Mouse (Mus musculus): ENCODE results near the gene Fam240b. TPM values are rescaled to one million over a fixed set of nuclear protein-coding genes. Genes with fewer than 3 reads are reported as not detected.

Fam240b gene
- polyA plus RNA-seq, 1 experiment, result not detected

DNA sequence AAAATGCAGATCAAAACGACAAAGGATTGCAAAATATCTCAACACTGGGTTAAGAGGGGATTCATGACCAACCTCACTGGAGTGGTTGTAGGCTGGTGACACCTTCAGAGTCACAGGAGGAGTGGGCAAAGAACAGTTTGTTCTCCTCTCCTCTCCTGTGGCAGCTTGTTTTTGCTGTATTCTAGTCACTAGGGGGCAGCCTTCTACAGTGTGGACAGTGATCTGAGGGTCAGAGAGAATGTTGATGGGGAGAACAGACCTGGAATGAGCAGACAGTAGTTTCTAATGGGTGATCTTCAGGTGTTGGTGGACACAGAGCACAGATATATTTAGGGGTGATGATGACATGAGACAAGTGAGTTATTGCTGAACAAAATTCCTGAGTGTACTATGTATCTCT, 49.6 kb downstream of the Fam240b start:
- Histone ChIP-seq H3K79me2 (ENCODE audit: control insufficient read depth, insufficient read depth) (no peaks in the 10 kb centered on the region), H3ac (ENCODE audit: control insufficient read depth, insufficient read length) (no peak overlapping the region), H3K36me3 (ENCODE audit: control insufficient read depth, insufficient read depth) (no peaks in the 10 kb centered on the region), H3K4me3 (no peak overlapping the region), H3K27me3 (ENCODE audit: control insufficient read depth, insufficient read depth, insufficient read length) (no peaks in the 10 kb centered on the region), H3K4me2 (ENCODE audit: low read depth) (no peak overlapping the region)
- no peak for TF ChIP-seq SRF (IDR thresholded peaks at IDR 0.05; ENCODE audit: control insufficient read depth, insufficient read length, low read depth)
- TF ChIP-seq REST (IDR thresholded peaks at IDR 0.05; ENCODE audit: insufficient read depth, insufficient read length), result no peak
- no peak for TF ChIP-seq MYOG (IDR thresholded peaks at IDR 0.05; ENCODE audit: control insufficient read depth in 1 of 3, insufficient read depth in 1 of 3, insufficient read length in 2 of 3, low read depth in 2 of 3)
- TF ChIP-seq CEBPB (IDR thresholded peaks at IDR 0.05; ENCODE audit: insufficient read depth, poor library complexity, severe bottlenecking), result no peak
- no peak for TF ChIP-seq TCF3 (IDR thresholded peaks at IDR 0.05; ENCODE audit: insufficient read length, low read depth)
- TF ChIP-seq POLR2AphosphoS2 (IDR thresholded peaks at IDR 0.05; ENCODE audit: insufficient read length, low read depth), result no peak
- no peak for TF ChIP-seq USF1 (IDR thresholded peaks at IDR 0.05; ENCODE audit: low read depth)
- no peak for TF ChIP-seq TCF12 (IDR thresholded peaks at IDR 0.05; ENCODE audit: insufficient read depth, poor library complexity, severe bottlenecking)
- TF ChIP-seq POLR2A (IDR thresholded peaks at IDR 0.05; ENCODE audit: insufficient read length, low read depth), result no peak
- TF ChIP-seq MYOD1 (IDR thresholded peaks at IDR 0.05; ENCODE audit: control insufficient read depth in 1 of 3, insufficient read length in 2 of 3, low read depth in 2 of 3), result no peak
- no peak for TF ChIP-seq E2F4 (IDR thresholded peaks at IDR 0.05; ENCODE audit: insufficient read depth)
- no peak for TF ChIP-seq MAX (IDR thresholded peaks at IDR 0.05; ENCODE audit: low read depth)

DNA sequence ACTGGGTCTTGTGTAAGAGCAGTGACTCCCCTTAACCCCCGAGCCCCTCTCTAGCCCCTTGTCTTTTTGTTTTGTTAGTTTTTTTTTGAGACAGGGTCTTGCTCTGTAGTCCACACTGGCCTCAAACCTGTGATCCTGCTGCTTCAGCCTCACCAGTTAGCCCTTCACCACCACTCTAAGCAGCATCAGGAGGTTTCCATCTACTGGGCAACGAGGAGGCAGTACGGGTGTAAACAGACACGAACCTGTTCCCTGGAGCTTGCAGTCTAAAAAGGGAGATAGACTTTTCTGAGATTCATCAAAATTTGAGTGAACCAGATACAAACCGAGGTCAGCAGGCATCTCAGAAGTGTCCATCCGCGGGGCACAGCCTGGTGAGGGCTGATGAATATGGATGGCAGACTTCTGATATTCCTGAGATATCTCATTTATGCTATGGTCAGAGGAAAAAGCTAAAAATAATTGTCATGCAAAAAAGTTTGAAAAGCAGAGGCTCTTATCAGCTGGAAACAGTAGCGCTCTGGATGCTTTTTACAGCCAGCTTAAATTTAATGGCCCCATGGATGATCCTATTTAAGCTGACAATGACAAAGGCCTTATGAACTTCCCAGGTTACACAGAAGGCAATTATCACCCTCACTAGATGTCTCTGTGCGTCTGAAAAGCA, 52.2 kb downstream of the Fam240b start:
- H3K27me3 ChIP-seq (ENCODE audit: control insufficient read depth, insufficient read depth, insufficient read length), result no peaks in the 10 kb centered on the region
- no peak overlapping the region for H3ac ChIP-seq (ENCODE audit: control insufficient read depth, insufficient read length)
- H3K4me3 ChIP-seq, result no peak overlapping the region
- H3K79me2 ChIP-seq (ENCODE audit: control insufficient read depth, insufficient read depth), result no peaks in the 10 kb centered on the region
- H3K36me3 ChIP-seq (ENCODE audit: control insufficient read depth, insufficient read depth), result no peaks in the 10 kb centered on the region
- H3K4me2 ChIP-seq (ENCODE audit: low read depth), result no peak overlapping the region
- TF ChIP-seq POLR2AphosphoS2 (IDR thresholded peaks at IDR 0.05; ENCODE audit: insufficient read length, low read depth), result no peak
- TF ChIP-seq MYOG (IDR thresholded peaks at IDR 0.05; ENCODE audit: control insufficient read depth in 1 of 3, insufficient read depth in 1 of 3, insufficient read length in 2 of 3, low read depth in 2 of 3), result no peak
- TF ChIP-seq REST (IDR thresholded peaks at IDR 0.05; ENCODE audit: insufficient read depth, insufficient read length), result no peak

DNA sequence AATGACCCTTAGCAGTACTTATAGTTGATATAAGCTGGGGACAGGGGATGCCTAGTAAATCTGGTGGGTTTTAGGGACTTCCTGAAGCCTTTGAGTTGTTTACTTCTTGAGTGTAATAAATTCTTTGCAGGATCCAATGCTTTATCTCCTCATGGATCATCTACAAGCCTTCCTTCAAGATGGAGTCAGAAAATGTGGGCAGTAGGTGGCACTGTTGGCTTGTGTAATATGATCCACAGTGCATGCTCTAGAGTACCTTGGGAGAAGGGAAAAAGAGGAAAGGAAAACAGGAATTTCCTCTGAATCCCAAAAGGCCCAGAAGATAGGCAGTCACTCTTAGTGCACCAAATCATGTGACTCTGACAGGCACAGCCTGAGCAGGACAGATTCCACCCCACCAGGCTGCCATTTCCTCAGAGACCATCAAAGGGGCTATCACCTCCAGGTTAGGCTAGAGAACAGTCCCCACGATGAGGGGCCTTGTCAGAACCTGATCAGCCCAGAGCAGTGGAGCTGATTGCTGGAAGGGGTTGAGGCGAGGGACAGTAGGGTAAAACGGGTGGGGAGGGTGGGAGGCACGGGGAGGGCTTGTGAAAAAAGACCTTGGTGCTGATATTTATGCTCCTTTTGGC, 54.2 kb downstream of the Fam240b start:
- Histone ChIP-seq H3K79me2 (ENCODE audit: control insufficient read depth, insufficient read depth) (no peaks in the 10 kb centered on the region), H3K4me3 (no peak overlapping the region)
- TF ChIP-seq MYOD1 (IDR thresholded peaks at IDR 0.05; ENCODE audit: control insufficient read depth in 1 of 3, insufficient read length in 2 of 3, low read depth in 2 of 3) (no peak), REST (IDR thresholded peaks at IDR 0.05; ENCODE audit: insufficient read depth, insufficient read length) (no peak), POLR2A (IDR thresholded peaks at IDR 0.05; ENCODE audit: insufficient read length, low read depth) (no peak), USF1 (IDR thresholded peaks at IDR 0.05; ENCODE audit: low read depth) (no peak), TCF3 (IDR thresholded peaks at IDR 0.05; ENCODE audit: insufficient read length, low read depth) (no peak), E2F4 (IDR thresholded peaks at IDR 0.05; ENCODE audit: insufficient read depth) (no peak), MAX (IDR thresholded peaks at IDR 0.05; ENCODE audit: low read depth) (no peak), SRF (IDR thresholded peaks at IDR 0.05; ENCODE audit: control insufficient read depth, insufficient read length, low read depth) (no peak), MYOG (IDR thresholded peaks at IDR 0.05; ENCODE audit: control insufficient read depth in 1 of 3, insufficient read depth in 1 of 3, insufficient read length in 2 of 3, low read depth in 2 of 3) (no peak), CEBPB (IDR thresholded peaks at IDR 0.05; ENCODE audit: insufficient read depth, poor library complexity, severe bottlenecking) (no peak), POLR2AphosphoS2 (IDR thresholded peaks at IDR 0.05; ENCODE audit: insufficient read length, low read depth) (no peak), TCF12 (IDR thresholded peaks at IDR 0.05; ENCODE audit: insufficient read depth, poor library complexity, severe bottlenecking) (no peak)

GRCm38 (mm10) chr13:64440592-64440991, 57.0 kb downstream of the Fam240b start:
- Histone ChIP-seq H3K4me3 (no peak overlapping the region), H3K4me2 (ENCODE audit: low read depth) (no peak overlapping the region), H3K27me3 (ENCODE audit: control insufficient read depth, insufficient read depth, insufficient read length) (no peaks in the 10 kb centered on the region), H3ac (ENCODE audit: control insufficient read depth, insufficient read length) (no peak overlapping the region), H3K79me2 (ENCODE audit: control insufficient read depth, insufficient read depth) (no peaks in the 10 kb centered on the region), H3K36me3 (ENCODE audit: control insufficient read depth, insufficient read depth) (no peaks in the 10 kb centered on the region)
- TF ChIP-seq USF1 (IDR thresholded peaks at IDR 0.05; ENCODE audit: low read depth) (no peak), SRF (IDR thresholded peaks at IDR 0.05; ENCODE audit: control insufficient read depth, insufficient read length, low read depth) (no peak), POLR2AphosphoS2 (IDR thresholded peaks at IDR 0.05; ENCODE audit: insufficient read length, low read depth) (no peak), TCF3 (IDR thresholded peaks at IDR 0.05; ENCODE audit: insufficient read length, low read depth) (no peak), MYOD1 (IDR thresholded peaks at IDR 0.05; ENCODE audit: control insufficient read depth in 1 of 3, insufficient read length in 2 of 3, low read depth in 2 of 3) (no peak), REST (IDR thresholded peaks at IDR 0.05; ENCODE audit: insufficient read depth, insufficient read length) (no peak), MAX (IDR thresholded peaks at IDR 0.05; ENCODE audit: low read depth) (no peak), MYOG (IDR thresholded peaks at IDR 0.05; ENCODE audit: control insufficient read depth in 1 of 3, insufficient read depth in 1 of 3, insufficient read length in 2 of 3, low read depth in 2 of 3) (no peak), POLR2A (IDR thresholded peaks at IDR 0.05; ENCODE audit: insufficient read length, low read depth) (no peak), TCF12 (IDR thresholded peaks at IDR 0.05; ENCODE audit: insufficient read depth, poor library complexity, severe bottlenecking) (no peak), E2F4 (IDR thresholded peaks at IDR 0.05; ENCODE audit: insufficient read depth) (no peak), CEBPB (IDR thresholded peaks at IDR 0.05; ENCODE audit: insufficient read depth, poor library complexity, severe bottlenecking) (no peak)

More for the DNA sequence above, 54.2 kb downstream of the Fam240b start:
- Histone ChIP-seq H3ac (ENCODE audit: control insufficient read depth, insufficient read length) (no peak overlapping the region), H3K27me3 (ENCODE audit: control insufficient read depth, insufficient read depth, insufficient read length) (no peaks in the 10 kb centered on the region), H3K36me3 (ENCODE audit: control insufficient read depth, insufficient read depth) (no peaks in the 10 kb centered on the region), H3K4me2 (ENCODE audit: low read depth) (no peak overlapping the region)
